Mouse (Mus musculus) embryonic facial prominence, embryonic 12.5 days (tissue): Measurements from ENCODE around the gene Hipk2. TPM values are rescaled to one million over a fixed set of nuclear protein-coding genes. Genes with fewer than 3 reads are reported as not detected.

ENCODE experiments used
- ATAC-seq: fragments of 200-750 bp; cut with Nextera tagmentation; 2 replicates; pipeline ENCODE4 v1.8.0; 2017; ENCODE audit not compliant: insufficient number of reproducible peaks, insufficient read depth, low FRiP score, low TSS enrichment
- H3K27ac ChIP-seq: fragments of 300-500 bp; sonication (generic); 2 replicates; pipeline ENCODE4 v1.5.1; 2016; ENCODE audit warnings: mild to moderate bottlenecking
- H3K27me3 ChIP-seq: fragments of 300-500 bp; sonication (generic); 2 replicates; pipeline ENCODE4 v1.6.1; 2016; ENCODE audit warnings: mild to moderate bottlenecking, moderate library complexity
- H3K36me3 ChIP-seq: fragments of 300-500 bp; sonication (generic); 2 replicates; pipeline ENCODE4 v1.6.1; 2016; ENCODE audit warnings: mild to moderate bottlenecking
- H3K4me1 ChIP-seq: fragments of 300-500 bp; sonication (generic); 2 replicates; pipeline ENCODE4 v1.6.1; 2016
- H3K4me2 ChIP-seq: fragments of 300-500 bp; sonication (generic); replicated peaks from 2 replicates; pipeline ENCODE4 v1.6.1; 2016; ENCODE audit warnings: mild to moderate bottlenecking, moderate library complexity
- H3K4me3 ChIP-seq: fragments of 300-500 bp; sonication (generic); 2 replicates; pipeline ENCODE4 v1.5.1; 2016; ENCODE audit warnings: mild to moderate bottlenecking
- H3K9ac ChIP-seq: fragments of 300-500 bp; sonication (generic); 2 replicates; pipeline ENCODE4 v1.6.1; 2016; ENCODE audit warnings: mild to moderate bottlenecking, moderate library complexity
- H3K9me3 ChIP-seq: fragments of 300-500 bp; sonication (generic); 2 replicates; pipeline ENCODE4 v1.6.1; 2016; ENCODE audit warnings: mild to moderate bottlenecking, moderate library complexity
- WGBS: fragments of 180-500 bp; shearing (Covaris S2); methylation state at CpG from one replicate; pipeline ENCODE4 v1.1.7; 2016; 5-methylcytosine and 5-hydroxymethylcytosine counted together
- polyA plus RNA-seq: library from polyadenylated mRNA; unstranded; fragments of >200 nt; fragmentation: Nextera tagmentation; extraction: Ambion mirVana; gene quantifications from 2 replicates; pipeline ENCODE4 v1.2.1, GENCODE M21; 2016

The Hipk2 gene
- polyA plus RNA-seq, 1 experiment from 2014 or later = 19.4 TPM

GRCm38 (mm10) chr6:38703526-38703925 is 172.4 kb downstream of the Hipk2 start:
- Histone ChIP-seq H3K9me3 (no peaks in the 10 kb centered on the region), H3K27ac (no peak overlapping the region), H3K4me2 (no peak overlapping the region), H3K4me1 (peaks cover 5% of the 10 kb centered on the region; the same call in 1 of the 2 replicates), H3K9ac (no peak overlapping the region), H3K4me3 (no peak overlapping the region), H3K36me3 (peaks cover 56% of the 10 kb centered on the region), H3K27me3 (no peaks in the 10 kb centered on the region)
- no peak for ATAC-seq
- WGBS = 89% methylated on average over 6 of the region's 6 CpGs

- 19% methylated on average over 6 of the region's 6 CpGs for WGBS
- H3K9me3 ChIP-seq = no peaks in the 10 kb centered on the region
- no peak for ATAC-seq
- H3K9ac ChIP-seq = no peak overlapping the region
- no peaks in the 10 kb centered on the region for H3K27me3 ChIP-seq
- no peak overlapping the region for H3K4me3 ChIP-seq
- peaks cover 61% of the 10 kb centered on the region for H3K36me3 ChIP-seq
- H3K4me2 ChIP-seq = no peak overlapping the region
- H3K4me1 ChIP-seq = peaks cover 5% of the 10 kb centered on the region; the same call in 1 of the 2 replicates
- H3K27ac ChIP-seq = no peak overlapping the region
Measured at GRCm38 (mm10) chr6:38702810-38703399, 173.1 kb downstream of the Hipk2 start.

DNA sequence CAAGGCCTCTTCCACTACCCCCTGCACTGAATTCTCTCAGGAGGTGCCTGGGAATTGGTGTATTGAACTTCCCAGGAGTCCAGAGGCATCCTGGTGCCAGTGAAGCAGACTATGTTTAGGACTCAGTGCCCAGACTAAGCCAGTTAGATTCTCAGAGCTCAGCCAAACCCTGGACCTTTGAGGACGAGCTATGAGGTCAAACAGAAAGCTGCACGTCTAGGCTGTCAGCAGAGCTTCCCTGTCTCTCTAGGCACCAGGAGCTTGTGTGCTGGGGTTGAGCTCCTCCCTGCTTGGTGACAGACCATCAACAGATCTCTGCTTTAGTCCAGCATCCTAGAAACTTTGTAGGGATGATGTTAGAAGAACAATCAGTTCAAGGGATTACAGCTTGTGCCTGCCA is 174.5 kb downstream of the Hipk2 start:
- ATAC-seq = no peak
- WGBS = 57% methylated on average over 2 of the region's 2 CpGs
- Histone ChIP-seq H3K9me3 (no peaks in the 10 kb centered on the region), H3K4me3 (no peak overlapping the region), H3K4me2 (no peak overlapping the region), H3K4me1 (peaks cover 5% of the 10 kb centered on the region; the same call in 1 of the 2 replicates), H3K9ac (no peak overlapping the region), H3K36me3 (peaks cover 60% of the 10 kb centered on the region), H3K27me3 (no peaks in the 10 kb centered on the region), H3K27ac (no peak overlapping the region)

DNA sequence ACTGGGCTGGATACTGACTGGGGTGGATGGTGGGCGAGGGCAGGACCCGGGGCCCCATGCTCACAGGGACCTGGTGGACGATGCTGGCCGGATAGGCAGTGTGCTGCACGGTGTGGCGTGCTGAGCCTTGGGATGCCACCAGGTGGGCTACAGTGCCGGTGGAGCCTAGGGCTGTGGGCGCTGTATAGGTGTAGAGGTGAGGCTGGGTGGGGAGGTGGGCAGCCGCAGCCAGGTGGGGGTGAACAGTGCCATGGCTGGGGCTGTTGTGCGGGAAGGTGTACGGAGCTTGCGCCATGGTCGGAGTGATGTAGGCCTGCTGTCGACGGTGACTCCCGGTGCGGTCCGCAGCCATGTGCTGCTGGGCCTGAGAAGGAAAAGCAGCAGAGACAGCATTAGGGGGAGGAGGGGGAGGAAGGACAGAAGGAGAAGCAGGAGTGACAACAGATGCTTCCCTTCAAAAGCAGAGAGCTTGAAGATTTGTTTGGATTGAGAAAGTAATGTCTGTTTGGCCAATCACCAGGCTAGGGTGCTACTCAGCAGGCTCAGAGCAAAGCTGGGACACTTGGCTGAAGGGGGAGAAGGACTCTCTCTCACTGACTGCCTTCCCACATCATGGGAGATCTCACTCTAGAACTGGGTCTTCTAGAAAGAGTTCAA is 177.6 kb downstream of the Hipk2 start:
- ATAC-seq = no peak
- Histone ChIP-seq H3K36me3 (peaks cover 68% of the 10 kb centered on the region), H3K4me3 (no peak overlapping the region), H3K27ac (no peak overlapping the region), H3K27me3 (no peaks in the 10 kb centered on the region), H3K9me3 (no peaks in the 10 kb centered on the region), H3K9ac (no peak overlapping the region), H3K4me2 (no peak overlapping the region), H3K4me1 (peaks cover 5% of the 10 kb centered on the region; the same call in 1 of the 2 replicates)
- WGBS = 96% methylated on average over 18 of the region's 18 CpGs

GRCm38 (mm10) chr6:38696570-38696969 is 179.4 kb downstream of the Hipk2 start:
- Histone ChIP-seq H3K4me3 (no peak overlapping the region), H3K27me3 (no peaks in the 10 kb centered on the region), H3K27ac (no peak overlapping the region), H3K4me2 (no peak overlapping the region), H3K4me1 (no peaks in the 10 kb centered on the region), H3K9me3 (no peaks in the 10 kb centered on the region), H3K36me3 (peaks cover 51% of the 10 kb centered on the region), H3K9ac (no peak overlapping the region)
- WGBS = 88% methylated on average over 9 of the region's 9 CpGs
- ATAC-seq = no peak

- H3K4me3 ChIP-seq = no peak overlapping the region
- WGBS = 30% methylated on average over 9 of the region's 9 CpGs
Measured at GRCm38 (mm10) chr6:38695380-38696054, 180.4 kb downstream of the Hipk2 start.

DNA sequence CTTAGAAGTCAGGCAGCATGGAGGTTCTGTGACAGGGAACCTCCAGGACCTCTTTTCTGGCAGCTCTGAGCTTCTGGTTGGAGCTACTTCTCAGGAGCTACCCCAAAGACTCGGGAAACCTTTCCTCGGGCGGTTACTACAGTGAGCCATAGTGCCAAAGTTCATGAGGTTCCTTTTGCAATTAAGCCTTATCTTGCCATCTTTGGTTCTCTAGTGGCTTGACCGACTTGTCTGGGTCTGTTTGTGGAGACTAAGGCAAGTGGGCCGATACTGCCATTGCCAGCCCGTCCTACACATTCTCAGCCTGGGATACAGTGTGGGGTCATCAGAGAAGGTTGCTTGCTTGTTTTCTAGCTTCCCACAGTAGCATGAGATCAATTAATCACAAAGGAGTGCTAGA is 183.4 kb downstream of the Hipk2 start:
- Histone ChIP-seq H3K4me1 (no peaks in the 10 kb centered on the region), H3K4me2 (no peak overlapping the region), H3K4me3 (no peak overlapping the region), H3K9ac (no peak overlapping the region), H3K27ac (no peak overlapping the region), H3K36me3 (peaks cover 29% of the 10 kb centered on the region), H3K9me3 (no peaks in the 10 kb centered on the region), H3K27me3 (no peaks in the 10 kb centered on the region)
- 94% methylated on average over 6 of the region's 6 CpGs for WGBS
- ATAC-seq = no peak

More at GRCm38 (mm10) chr6:38695380-38696054, 180.4 kb downstream of the Hipk2 start:
- Histone ChIP-seq H3K27ac (no peak overlapping the region), H3K9me3 (no peaks in the 10 kb centered on the region), H3K4me2 (no peak overlapping the region), H3K36me3 (peaks cover 47% of the 10 kb centered on the region), H3K27me3 (no peaks in the 10 kb centered on the region), H3K9ac (no peak overlapping the region), H3K4me1 (no peaks in the 10 kb centered on the region)
- ATAC-seq = no peak

- H3K36me3 ChIP-seq = peaks cover 22% of the 10 kb centered on the region
- no peak overlapping the region for H3K9ac ChIP-seq
Measured at GRCm38 (mm10) chr6:38691052-38691451, 184.9 kb downstream of the Hipk2 start.

GRCm38 (mm10) chr6:38690615-38691014 is 185.3 kb downstream of the Hipk2 start:
- Histone ChIP-seq H3K4me3 (no peak overlapping the region), H3K4me2 (no peak overlapping the region), H3K9me3 (no peaks in the 10 kb centered on the region), H3K27ac (no peak overlapping the region), H3K9ac (no peak overlapping the region), H3K27me3 (no peaks in the 10 kb centered on the region), H3K36me3 (peaks cover 19% of the 10 kb centered on the region; the same call in 1 of the 2 replicates), H3K4me1 (no peaks in the 10 kb centered on the region)
- ATAC-seq = no peak
- WGBS = 82% methylated on average over 4 of the region's 4 CpGs

More at GRCm38 (mm10) chr6:38691052-38691451, 184.9 kb downstream of the Hipk2 start:
- Histone ChIP-seq H3K27me3 (no peaks in the 10 kb centered on the region), H3K9me3 (no peaks in the 10 kb centered on the region), H3K4me2 (no peak overlapping the region), H3K27ac (no peak overlapping the region), H3K4me3 (no peak overlapping the region), H3K4me1 (no peaks in the 10 kb centered on the region)
- no peak for ATAC-seq
- 88% methylated on average over 5 of the region's 5 CpGs for WGBS

- no peaks in the 10 kb centered on the region for H3K27me3 ChIP-seq
- ATAC-seq = no peak
- H3K4me1 ChIP-seq = no peaks in the 10 kb centered on the region
- no peak overlapping the region for H3K9ac ChIP-seq
- H3K36me3 ChIP-seq = peaks cover 12% of the 10 kb centered on the region; the same call in 1 of the 2 replicates
- H3K4me2 ChIP-seq = no peak overlapping the region
- no peak overlapping the region for H3K4me3 ChIP-seq
- H3K9me3 ChIP-seq = no peaks in the 10 kb centered on the region
- H3K27ac ChIP-seq = no peak overlapping the region
- WGBS = 93% methylated on average over 10 of the region's 10 CpGs
Measured at GRCm38 (mm10) chr6:38688841-38689240, 187.1 kb downstream of the Hipk2 start.

DNA sequence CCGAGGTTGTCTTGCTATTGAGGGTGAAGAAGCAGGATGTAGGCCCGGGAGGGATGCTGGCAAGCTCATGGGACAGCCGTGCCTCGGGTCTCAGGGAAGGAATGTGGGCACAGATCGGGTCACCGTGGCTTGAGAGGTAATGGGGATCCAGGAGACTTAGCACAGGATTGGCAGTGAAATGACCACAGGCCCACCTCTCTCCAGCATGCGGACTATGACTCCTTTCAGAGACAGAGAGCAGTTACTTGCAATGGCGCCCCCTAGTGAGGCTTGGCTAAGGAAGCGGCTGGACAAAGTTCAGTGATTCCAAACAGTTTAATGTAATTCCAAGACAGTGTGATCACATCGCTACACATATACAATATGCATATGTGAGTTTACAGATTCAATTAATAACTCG is 188.7 kb downstream of the Hipk2 start:
- WGBS = 61% methylated on average over 11 of the region's 11 CpGs
- Histone ChIP-seq H3K27ac (no peak overlapping the region), H3K27me3 (no peaks in the 10 kb centered on the region), H3K36me3 (peaks cover 11% of the 10 kb centered on the region; the same call in 1 of the 2 replicates), H3K4me3 (no peak overlapping the region), H3K9me3 (no peaks in the 10 kb centered on the region), H3K4me2 (no peak overlapping the region), H3K4me1 (no peaks in the 10 kb centered on the region), H3K9ac (no peak overlapping the region)
- no peak for ATAC-seq

GRCm38 (mm10) chr6:38682532-38682931 is 193.4 kb downstream of the Hipk2 start:
- Histone ChIP-seq H3K9ac (no peak overlapping the region), H3K4me1 (no peaks in the 10 kb centered on the region), H3K4me3 (no peak overlapping the region), H3K27me3 (no peaks in the 10 kb centered on the region), H3K4me2 (no peak overlapping the region), H3K9me3 (no peaks in the 10 kb centered on the region), H3K27ac (no peak overlapping the region), H3K36me3 (0 out of 2 replicates have a peak, but pooled peaks cover 2% of the 10 kb centered on the region)
- no peak for ATAC-seq
- WGBS = 49% methylated on average over 2 of the region's 2 CpGs
